Mouse (Mus musculus): ENCODE measurements around the gene Nudt16l1. TPM values are rescaled to one million over a fixed set of nuclear protein-coding genes. Genes with fewer than 3 reads are reported as not detected.

Gene Nudt16l1
- polyA plus RNA-seq, 1 experiment = 43.1 TPM

DNA sequence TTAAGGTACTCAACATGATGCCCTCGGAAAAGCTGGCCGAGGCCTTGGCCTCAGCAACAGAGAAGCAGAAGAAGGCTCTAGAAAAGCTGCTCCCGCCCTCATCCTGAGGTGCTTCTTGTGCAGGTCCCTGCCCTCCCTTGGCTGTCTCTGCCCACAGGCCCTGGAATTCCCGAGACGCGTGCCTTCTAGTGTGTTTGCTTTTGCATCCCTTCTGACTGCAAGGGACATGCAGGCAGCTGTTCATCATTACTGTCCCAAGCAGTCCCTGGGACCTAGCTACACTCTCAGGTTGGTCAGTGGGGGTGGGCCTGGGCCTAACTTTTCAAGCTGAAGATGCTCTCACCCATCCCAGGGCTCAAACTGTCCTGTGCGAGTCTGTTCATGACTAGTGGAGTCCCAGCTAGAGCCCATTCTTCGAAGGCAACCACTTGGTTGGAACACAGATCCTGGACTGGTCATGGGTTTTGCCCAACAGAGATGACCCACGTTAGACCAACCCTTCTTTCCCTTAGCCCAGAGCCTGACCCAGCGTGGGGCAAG lies 1.8 kb downstream of the Nudt16l1 start:
- peaks cover 3% of the 10 kb centered on the region; the same call in 1 of the 2 replicates for H3K36me3 ChIP-seq (ENCODE audit: control insufficient read depth, insufficient read depth, low read length)
- TF ChIP-seq POLR2A (IDR thresholded peaks at IDR 0.05; ENCODE audit: control insufficient read depth, low read depth, low read length) (no peak), CTCF (IDR thresholded peaks at IDR 0.05; ENCODE audit: control insufficient read depth, insufficient read depth, insufficient replicate concordance, low read depth, low read length) (no peak)
- no peaks in the 10 kb centered on the region for H3K27me3 ChIP-seq (ENCODE audit: control insufficient read depth, insufficient read depth, low read length)
- H3K4me1 ChIP-seq (ENCODE audit: control insufficient read depth, insufficient read depth, low read length) = peaks cover 29% of the 10 kb centered on the region
- H3K4me3 ChIP-seq (ENCODE audit: control insufficient read depth, low read depth, low read length) = no peak overlapping the region
- H3K27ac ChIP-seq (ENCODE audit: control insufficient read depth, insufficient read depth, low read depth, low read length) = no peak overlapping the region

GRCm38 (mm10) chr16:4941016-4941415 lies 2.5 kb downstream of the Nudt16l1 start:
- H3K27me3 ChIP-seq (ENCODE audit: control insufficient read depth, insufficient read depth, low read length) = no peaks in the 10 kb centered on the region
- peaks cover 29% of the 10 kb centered on the region for H3K4me1 ChIP-seq (ENCODE audit: control insufficient read depth, insufficient read depth, low read length)
- no peak overlapping the region for H3K27ac ChIP-seq (ENCODE audit: control insufficient read depth, insufficient read depth, low read depth, low read length)
- peaks cover 3% of the 10 kb centered on the region for H3K36me3 ChIP-seq (ENCODE audit: control insufficient read depth, insufficient read depth, low read length)
- H3K4me3 ChIP-seq (ENCODE audit: control insufficient read depth, low read depth, low read length) = no peak overlapping the region
- no peak for TF ChIP-seq CTCF (IDR thresholded peaks at IDR 0.05; ENCODE audit: control insufficient read depth, insufficient read depth, insufficient replicate concordance, low read depth, low read length)
- TF ChIP-seq POLR2A (IDR thresholded peaks at IDR 0.05; ENCODE audit: control insufficient read depth, low read depth, low read length) = no peak

- TF ChIP-seq POLR2A (IDR thresholded peaks at IDR 0.05; ENCODE audit: control insufficient read depth, low read depth, low read length) (no peak), CTCF (IDR thresholded peaks at IDR 0.05; ENCODE audit: control insufficient read depth, insufficient read depth, insufficient replicate concordance, low read depth, low read length) (no peak)
- Histone ChIP-seq H3K36me3 (ENCODE audit: control insufficient read depth, insufficient read depth, low read length) (no peaks in the 10 kb centered on the region; the same call in none of the 2 replicates), H3K27ac (ENCODE audit: control insufficient read depth, insufficient read depth, low read depth, low read length) (no peak overlapping the region), H3K4me3 (ENCODE audit: control insufficient read depth, low read depth, low read length) (no peak overlapping the region), H3K4me1 (ENCODE audit: control insufficient read depth, insufficient read depth, low read length) (peaks cover 15% of the 10 kb centered on the region), H3K27me3 (ENCODE audit: control insufficient read depth, insufficient read depth, low read length) (no peaks in the 10 kb centered on the region)
Observed at GRCm38 (mm10) chr16:4942868-4943267, 4.3 kb downstream of the Nudt16l1 start.

- H3K27me3 ChIP-seq (ENCODE audit: control insufficient read depth, insufficient read depth, low read length) = no peaks in the 10 kb centered on the region
- no peak overlapping the region for H3K4me3 ChIP-seq (ENCODE audit: control insufficient read depth, low read depth, low read length)
- TF ChIP-seq CTCF (IDR thresholded peaks at IDR 0.05; ENCODE audit: control insufficient read depth, insufficient read depth, insufficient replicate concordance, low read depth, low read length) = no peak
- TF ChIP-seq POLR2A (IDR thresholded peaks at IDR 0.05; ENCODE audit: control insufficient read depth, low read depth, low read length) = no peak
- no peak overlapping the region for H3K27ac ChIP-seq (ENCODE audit: control insufficient read depth, insufficient read depth, low read depth, low read length)
- H3K4me1 ChIP-seq (ENCODE audit: control insufficient read depth, insufficient read depth, low read length) = peaks cover 12% of the 10 kb centered on the region
- H3K36me3 ChIP-seq (ENCODE audit: control insufficient read depth, insufficient read depth, low read length) = peaks cover 3% of the 10 kb centered on the region
Observed at GRCm38 (mm10) chr16:4943431-4943830, 4.9 kb downstream of the Nudt16l1 start.

- Histone ChIP-seq H3K4me3 (ENCODE audit: control insufficient read depth, low read depth, low read length) (no peak overlapping the region), H3K27ac (ENCODE audit: control insufficient read depth, insufficient read depth, low read depth, low read length) (no peak overlapping the region), H3K27me3 (ENCODE audit: control insufficient read depth, insufficient read depth, low read length) (no peaks in the 10 kb centered on the region), H3K4me1 (ENCODE audit: control insufficient read depth, insufficient read depth, low read length) (no peaks in the 10 kb centered on the region; the same call in 1 of the 2 replicates), H3K36me3 (ENCODE audit: control insufficient read depth, insufficient read depth, low read length) (peaks cover 3% of the 10 kb centered on the region)
- TF ChIP-seq CTCF (IDR thresholded peaks at IDR 0.05; ENCODE audit: control insufficient read depth, insufficient read depth, insufficient replicate concordance, low read depth, low read length) (no peak), POLR2A (IDR thresholded peaks at IDR 0.05; ENCODE audit: control insufficient read depth, low read depth, low read length) (no peak)
Observed at GRCm38 (mm10) chr16:4945415-4945814, 6.9 kb downstream of the Nudt16l1 start.

GRCm38 (mm10) chr16:4946155-4946554 lies 7.6 kb downstream of the Nudt16l1 start:
- Histone ChIP-seq H3K4me3 (ENCODE audit: control insufficient read depth, low read depth, low read length) (no peak overlapping the region), H3K4me1 (ENCODE audit: control insufficient read depth, insufficient read depth, low read length) (no peaks in the 10 kb centered on the region), H3K27ac (ENCODE audit: control insufficient read depth, insufficient read depth, low read depth, low read length) (no peak overlapping the region), H3K27me3 (ENCODE audit: control insufficient read depth, insufficient read depth, low read length) (no peaks in the 10 kb centered on the region), H3K36me3 (ENCODE audit: control insufficient read depth, insufficient read depth, low read length) (peaks cover 4% of the 10 kb centered on the region)
- TF ChIP-seq CTCF (IDR thresholded peaks at IDR 0.05; ENCODE audit: control insufficient read depth, insufficient read depth, insufficient replicate concordance, low read depth, low read length) (no peak), POLR2A (IDR thresholded peaks at IDR 0.05; ENCODE audit: control insufficient read depth, low read depth, low read length) (no peak)

- Histone ChIP-seq H3K36me3 (ENCODE audit: control insufficient read depth, insufficient read depth, low read length) (peaks cover 8% of the 10 kb centered on the region), H3K4me3 (ENCODE audit: control insufficient read depth, low read depth, low read length) (no peak overlapping the region), H3K27ac (ENCODE audit: control insufficient read depth, insufficient read depth, low read depth, low read length) (no peak overlapping the region), H3K4me1 (ENCODE audit: control insufficient read depth, insufficient read depth, low read length) (no peaks in the 10 kb centered on the region), H3K27me3 (ENCODE audit: control insufficient read depth, insufficient read depth, low read length) (no peaks in the 10 kb centered on the region)
- TF ChIP-seq POLR2A (IDR thresholded peaks at IDR 0.05; ENCODE audit: control insufficient read depth, low read depth, low read length) (no peak), CTCF (IDR thresholded peaks at IDR 0.05; ENCODE audit: control insufficient read depth, insufficient read depth, insufficient replicate concordance, low read depth, low read length) (no peak)
Observed at GRCm38 (mm10) chr16:4947378-4947777, 8.8 kb downstream of the Nudt16l1 start.
